Mouse (Mus musculus) stomach, embryonic 14.5 days (tissue): ENCODE measurements around the gene Mid1ip1. TPM values are rescaled to one million over a fixed set of nuclear protein-coding genes. Genes with fewer than 3 reads are reported as not detected.

Experiments
- ATAC-seq: fragments of 200-750 bp; cut with Nextera tagmentation; 2 replicates; pipeline ENCODE4 v1.8.0; 2017; ENCODE audit warnings: low read depth, moderate TSS enrichment; ENCODE audit not compliant: insufficient number of reproducible peaks, insufficient read depth, low FRiP score
- H3K27ac ChIP-seq: fragments of 300-500 bp; sonication (generic); 2 replicates; pipeline ENCODE4 v1.5.1; 2014; ENCODE audit warnings: mild to moderate bottlenecking, low read length, moderate library complexity, mixed read lengths
- H3K27me3 ChIP-seq: fragments of 300-500 bp; sonication (generic); 2 replicates; pipeline ENCODE4 v1.6.1; 2014; ENCODE audit warnings: low read length, control low read depth, mixed read lengths; ENCODE audit not compliant: control insufficient read depth, insufficient read depth
- H3K36me3 ChIP-seq: fragments of 300-500 bp; sonication (generic); 2 replicates; pipeline ENCODE4 v1.6.1; 2014; ENCODE audit warnings: mild to moderate bottlenecking, control low read depth, low read length, moderate library complexity, mixed read lengths; ENCODE audit not compliant: control insufficient read depth, insufficient read depth
- H3K4me1 ChIP-seq: fragments of 300-500 bp; sonication (generic); 2 replicates; pipeline ENCODE4 v1.6.1; 2014; ENCODE audit warnings: low read length, control low read depth, mixed read lengths; ENCODE audit not compliant: control insufficient read depth, insufficient read depth
- H3K4me2 ChIP-seq: fragments of 300-500 bp; sonication (generic); replicated peaks from 2 replicates; pipeline ENCODE4 v1.6.1; 2014; ENCODE audit warnings: low read depth, low read length, control low read depth
- H3K4me3 ChIP-seq: fragments of 300-500 bp; sonication (generic); 2 replicates; pipeline ENCODE4 v1.5.1; 2014; ENCODE audit warnings: low read depth, low read length, control low read depth
- H3K9ac ChIP-seq: fragments of 300-500 bp; sonication (generic); replicated peaks from 2 replicates; pipeline ENCODE4 v1.6.1; 2014; ENCODE audit warnings: low read depth, mild to moderate bottlenecking, control low read depth, low read length, moderate library complexity, mixed read lengths
- H3K9me3 ChIP-seq: fragments of 300-500 bp; sonication (generic); 2 replicates; pipeline ENCODE4 v1.6.1; 2016; ENCODE audit warnings: low read depth, low read length, control low read depth; ENCODE audit not compliant: control insufficient read depth
- WGBS: fragments of 180-500 bp; shearing (Covaris S2); extraction: QIAGEN DNeasy Blood & Tissue Kit; methylation state at CpG from one replicate; pipeline ENCODE4 v1.1.7; 2014; 5-methylcytosine and 5-hydroxymethylcytosine counted together
- polyA plus RNA-seq: library from polyadenylated mRNA; unstranded; fragments of >200 nt; fragmentation: Nextera tagmentation; extraction: Ambion mirVana; gene quantifications from 2 replicates; pipeline ENCODE4 v1.2.1, GENCODE M21; 2014

Mid1ip1 gene
- 62.6 and 67.7 TPM in 2 replicates for polyA plus RNA-seq

DNA sequence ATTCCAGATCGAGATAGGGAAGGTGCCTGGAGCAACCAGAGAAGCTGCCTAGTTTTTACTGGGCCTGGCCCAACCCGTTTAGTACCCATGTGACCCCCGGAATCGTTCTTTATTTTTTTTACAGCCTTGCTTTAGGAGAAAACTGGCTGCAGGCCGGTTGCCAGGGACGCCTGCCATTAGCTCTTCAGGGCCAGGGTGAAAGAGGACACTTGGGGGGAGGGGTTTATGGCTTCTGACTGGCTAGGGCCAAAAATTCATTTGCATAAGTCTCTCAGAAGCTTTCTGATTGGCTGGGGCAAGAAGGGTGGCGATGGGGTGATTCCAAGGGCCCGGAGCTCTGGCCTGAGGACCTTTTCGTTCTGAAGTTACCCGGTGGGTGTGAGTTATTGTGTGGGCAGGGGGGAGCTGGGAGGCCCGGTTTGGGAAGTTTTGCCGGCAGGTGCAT lies at the start of gene Mid1ip1:
Gene Mid1ip1, plus strand, starts transcription at position 318 of the 445 bp plus-strand sequence.
- 24% methylated on average over 12 of the region's 12 CpGs for WGBS
- ATAC-seq = peak; percentile 71

DNA sequence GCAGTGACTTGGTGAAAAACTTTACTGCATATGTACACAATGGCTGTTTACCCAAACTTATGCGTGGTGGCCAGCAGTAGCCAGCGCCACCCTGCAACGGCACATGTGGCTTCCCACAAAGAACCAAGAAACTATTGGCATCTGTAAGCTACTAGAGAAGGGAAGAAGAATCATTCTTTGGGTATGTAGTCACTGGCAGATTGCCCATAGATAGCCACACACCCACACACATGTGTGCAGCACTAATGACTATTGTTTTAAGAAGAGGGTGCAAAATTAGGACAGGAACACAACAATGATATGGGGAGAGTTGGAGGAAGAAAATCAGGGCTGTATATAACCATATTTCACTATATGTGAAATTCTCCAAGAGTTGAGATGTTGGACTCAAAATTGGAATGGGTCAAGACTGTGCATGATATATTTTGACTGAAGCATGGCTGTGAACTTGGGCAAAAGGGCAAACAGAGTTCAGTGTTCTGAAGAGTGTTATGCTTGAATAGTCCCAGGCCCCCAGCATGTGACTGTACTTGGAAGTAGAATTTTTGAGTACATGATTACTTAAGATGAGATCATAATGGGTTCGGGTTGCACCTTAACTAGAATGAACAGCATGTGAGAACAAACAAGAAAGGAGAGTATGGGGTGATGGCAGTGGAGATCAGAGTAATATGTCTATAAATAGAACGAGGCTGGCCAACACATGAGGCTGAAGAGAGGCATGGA lies 20.2 kb upstream of the Mid1ip1 start:
- no peaks in the 10 kb centered on the region for H3K4me1 ChIP-seq
- H3K9ac ChIP-seq = no peak overlapping the region
- H3K4me2 ChIP-seq = no peak overlapping the region
- ATAC-seq = no peak
- H3K4me3 ChIP-seq = no peak overlapping the region
- no peaks in the 10 kb centered on the region for H3K9me3 ChIP-seq
- H3K27me3 ChIP-seq = no peaks in the 10 kb centered on the region
- 81% methylated on average over 5 of the region's 5 CpGs for WGBS
- no peaks in the 10 kb centered on the region for H3K36me3 ChIP-seq
- H3K27ac ChIP-seq = no peak overlapping the region

More for the DNA sequence above, at the start of gene Mid1ip1:
- Histone ChIP-seq H3K4me1 (no peaks in the 10 kb centered on the region), H3K4me3 (no peak within 1 kb of the TSS), H3K9me3 (no peaks in the 10 kb centered on the region), H3K27ac (peak within 1 kb of the TSS; percentile 63), H3K9ac (no peak within 1 kb of the TSS), H3K27me3 (no peaks in the 10 kb centered on the region), H3K4me2 (peak within 1 kb of the TSS; percentile 29), H3K36me3 (no peaks in the 10 kb centered on the region)

DNA sequence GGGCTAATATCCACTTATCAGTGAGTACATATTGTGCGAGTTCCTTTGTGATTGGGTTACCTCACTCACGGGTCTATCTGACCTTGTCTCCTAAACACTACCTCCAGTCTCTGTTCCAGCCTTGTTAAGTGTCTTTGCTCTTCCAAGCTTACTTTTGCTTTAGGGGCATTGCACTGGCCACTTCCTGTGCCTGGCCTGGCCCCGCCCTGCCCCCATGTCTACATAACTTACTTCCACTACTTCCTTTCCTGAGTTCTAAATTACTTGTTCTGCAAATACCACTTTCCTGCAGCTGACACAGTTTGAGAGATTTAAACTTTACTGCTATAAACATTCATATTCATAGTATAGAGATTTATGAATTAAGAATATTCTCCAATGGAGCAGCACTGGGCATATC lies 8.1 kb upstream of the Mid1ip1 start:
- H3K36me3 ChIP-seq = no peaks in the 10 kb centered on the region
- no peak overlapping the region for H3K9ac ChIP-seq
- H3K4me2 ChIP-seq = no peak overlapping the region
- no peak overlapping the region for H3K4me3 ChIP-seq
- H3K27me3 ChIP-seq = no peaks in the 10 kb centered on the region
- no peaks in the 10 kb centered on the region for H3K9me3 ChIP-seq
- no peaks in the 10 kb centered on the region for H3K4me1 ChIP-seq
- WGBS = 87% methylated on average over 3 of the region's 3 CpGs
- no peak for ATAC-seq
- no peak overlapping the region for H3K27ac ChIP-seq

DNA sequence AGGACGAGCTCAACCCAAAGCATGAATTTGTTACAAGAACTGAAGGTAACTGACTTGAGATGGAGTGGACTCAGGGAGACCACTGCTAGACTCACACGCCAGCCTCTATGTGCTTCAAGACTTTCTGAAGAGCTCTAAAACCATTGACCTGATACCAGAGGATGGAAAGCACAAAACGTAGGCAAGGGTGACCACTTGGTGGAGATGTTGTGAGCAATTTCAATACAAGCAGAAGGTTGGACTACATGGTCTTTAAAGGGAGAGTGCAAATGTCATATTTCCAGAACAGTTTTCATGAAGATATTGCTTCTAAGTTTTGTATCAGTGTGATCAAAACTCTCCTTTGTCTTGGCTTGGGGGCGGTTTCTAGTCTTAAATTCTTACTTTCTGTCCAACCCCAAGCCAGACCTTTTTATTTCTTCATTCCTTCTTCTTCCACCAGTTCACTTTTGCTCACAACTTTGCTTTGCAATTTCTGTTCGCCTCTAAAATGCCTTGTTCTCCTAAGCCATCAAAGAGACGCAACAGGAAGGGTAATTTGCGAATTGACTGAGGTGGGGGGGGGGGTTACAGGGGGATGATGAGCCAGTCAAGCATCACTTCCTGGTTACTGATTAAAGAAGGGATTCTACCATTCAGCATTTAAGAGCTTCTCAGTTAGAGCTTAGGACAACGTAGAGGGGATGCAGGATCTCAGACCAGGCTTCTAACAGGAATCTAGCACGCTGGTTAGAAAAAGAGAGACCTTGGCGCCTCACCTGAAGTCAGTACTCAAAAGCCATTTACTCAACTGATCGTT lies 775 bp upstream of the Mid1ip1 start:
- no peak for ATAC-seq
- H3K4me3 ChIP-seq = no peak overlapping the region
- H3K9ac ChIP-seq = no peak overlapping the region
- no peaks in the 10 kb centered on the region for H3K27me3 ChIP-seq
- no peaks in the 10 kb centered on the region for H3K4me1 ChIP-seq
- H3K9me3 ChIP-seq = no peaks in the 10 kb centered on the region
- 38% methylated on average over 11 of the region's 11 CpGs for WGBS
- H3K27ac ChIP-seq = peak overlapping the region; percentile 63
- peak overlapping the region; percentile 28; the same call in 1 of the 2 replicates for H3K4me2 ChIP-seq
- H3K36me3 ChIP-seq = no peaks in the 10 kb centered on the region

DNA sequence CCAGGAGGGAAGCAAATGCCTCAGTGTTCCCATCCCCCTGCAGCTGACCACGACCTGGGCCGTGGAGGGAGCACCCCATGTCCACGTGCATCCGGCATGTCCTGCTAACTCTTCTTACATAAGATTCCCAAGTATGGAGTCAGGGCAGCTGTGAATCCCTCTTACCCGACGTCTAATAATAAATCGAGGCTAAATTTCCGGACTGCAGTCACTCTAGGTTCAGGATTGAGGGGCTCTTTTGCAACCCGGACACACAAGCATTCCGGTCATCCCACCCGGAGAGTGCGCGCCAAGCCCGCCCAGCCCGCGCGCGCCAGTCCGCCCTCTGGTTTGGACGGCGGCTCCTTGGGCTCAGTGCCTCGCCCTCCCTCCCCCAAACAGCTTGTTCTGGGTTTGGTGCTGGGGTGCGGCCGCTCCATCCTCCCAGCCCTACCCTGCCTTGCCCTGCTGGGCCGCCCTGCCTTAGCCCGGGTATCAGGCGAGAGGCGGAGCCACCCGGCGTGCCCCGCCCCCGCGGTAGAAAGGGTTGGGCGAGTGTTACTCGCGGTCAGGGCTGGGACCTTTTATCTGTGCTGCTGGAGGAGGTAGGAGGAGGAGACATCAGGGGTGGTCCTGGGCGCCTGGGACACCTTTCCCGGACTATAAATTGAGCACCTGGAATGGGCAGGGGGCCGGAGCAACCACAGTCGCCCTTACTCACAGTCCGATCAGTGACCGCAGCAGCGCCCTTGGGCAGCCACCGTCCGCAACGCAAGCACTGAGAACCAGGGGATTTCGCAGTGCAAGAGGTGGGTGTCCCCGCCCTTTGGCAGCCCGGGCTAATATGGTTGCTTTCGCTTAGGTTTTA lies 2.3 kb downstream of the Mid1ip1 start:
- H3K36me3 ChIP-seq = no peaks in the 10 kb centered on the region
- H3K4me2 ChIP-seq = peak overlapping the region; percentile 50
- H3K9me3 ChIP-seq = no peaks in the 10 kb centered on the region
- peak; percentile 91 for ATAC-seq
- no peaks in the 10 kb centered on the region for H3K27me3 ChIP-seq
- peak overlapping the region; percentile 47 for H3K4me3 ChIP-seq
- peak overlapping the region; percentile 65 for H3K9ac ChIP-seq
- H3K27ac ChIP-seq = peak overlapping the region; percentile 85
- H3K4me1 ChIP-seq = no peaks in the 10 kb centered on the region
- 25% methylated on average over 50 of the region's 50 CpGs for WGBS

DNA sequence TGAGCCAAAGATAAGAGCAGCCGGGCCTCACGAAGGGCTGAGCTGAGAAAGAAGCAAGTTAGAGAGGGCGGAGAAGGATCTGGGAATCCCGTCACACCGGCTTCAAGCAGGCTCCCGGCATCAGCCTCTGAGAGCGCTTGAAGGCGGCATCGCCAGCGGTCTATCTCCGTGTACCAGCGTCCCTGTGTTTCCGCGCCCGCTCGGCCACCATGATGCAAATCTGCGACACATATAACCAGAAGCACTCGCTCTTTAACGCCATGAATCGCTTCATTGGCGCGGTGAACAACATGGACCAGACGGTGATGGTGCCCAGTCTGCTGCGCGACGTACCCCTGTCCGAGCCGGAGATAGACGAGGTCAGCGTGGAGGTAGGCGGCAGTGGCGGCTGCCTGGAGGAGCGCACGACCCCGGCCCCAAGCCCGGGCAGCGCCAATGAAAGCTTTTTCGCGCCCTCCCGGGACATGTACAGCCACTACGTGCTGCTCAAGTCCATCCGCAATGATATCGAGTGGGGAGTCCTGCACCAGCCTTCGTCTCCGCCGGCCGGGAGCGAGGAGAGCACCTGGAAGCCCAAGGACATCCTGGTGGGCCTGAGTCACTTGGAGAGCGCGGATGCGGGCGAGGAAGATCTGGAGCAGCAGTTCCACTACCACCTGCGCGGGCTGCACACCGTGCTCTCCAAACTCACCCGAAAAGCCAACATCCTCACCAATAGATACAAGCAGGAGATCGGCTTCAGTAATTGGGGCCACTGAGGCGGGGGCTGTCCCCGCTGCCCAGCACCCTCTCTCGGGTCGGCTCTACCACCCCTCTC lies 3.4 kb downstream of the Mid1ip1 start:
- Histone ChIP-seq H3K9ac (peak overlapping the region; percentile 65), H3K4me1 (no peaks in the 10 kb centered on the region), H3K27me3 (no peaks in the 10 kb centered on the region), H3K9me3 (no peaks in the 10 kb centered on the region), H3K4me3 (peak overlapping the region; percentile 47), H3K4me2 (peak overlapping the region; percentile 50), H3K36me3 (no peaks in the 10 kb centered on the region), H3K27ac (peak overlapping the region; percentile 85)
- WGBS = 16% methylated on average over 60 of the region's 61 CpGs
- no peak for ATAC-seq

DNA sequence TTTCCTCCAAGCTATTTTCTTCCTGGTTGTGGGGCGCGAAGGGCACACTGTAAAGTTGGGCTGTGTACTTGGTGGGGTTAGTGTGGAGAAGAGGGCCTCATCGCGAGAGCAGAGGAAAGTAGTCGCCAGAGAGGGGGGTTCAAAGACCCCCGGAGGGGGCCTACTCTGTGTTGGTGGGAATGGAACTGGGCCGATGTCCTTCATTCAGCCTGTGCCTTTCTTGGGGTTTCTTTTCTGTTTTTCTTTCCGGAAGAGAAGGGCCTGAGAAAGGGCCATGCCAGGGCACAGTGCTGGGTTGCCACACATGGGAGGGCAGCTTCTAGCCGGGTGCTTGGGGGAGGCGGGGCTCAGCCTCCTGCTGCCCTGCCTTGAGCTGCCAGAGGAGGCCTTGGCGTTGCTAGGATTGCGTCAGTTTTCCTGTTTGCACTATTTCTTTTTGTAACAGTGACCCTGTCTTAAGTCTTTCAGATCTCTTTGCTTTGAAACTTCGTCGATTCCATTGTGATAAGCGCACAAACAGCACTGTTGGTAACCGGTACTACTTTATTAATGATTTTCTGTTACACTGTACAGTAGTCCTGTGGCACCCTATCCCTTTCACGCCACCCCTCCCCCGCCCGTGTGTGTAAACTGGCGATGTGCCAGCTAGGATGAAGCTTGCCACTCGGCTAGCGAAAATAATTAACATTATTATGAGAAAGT lies 4.2 kb downstream of the Mid1ip1 start:
- peak overlapping the region; percentile 47 for H3K4me3 ChIP-seq
- H3K4me2 ChIP-seq = peak overlapping the region; percentile 50
- H3K4me1 ChIP-seq = no peaks in the 10 kb centered on the region
- peak overlapping the region; percentile 65 for H3K9ac ChIP-seq
- no peaks in the 10 kb centered on the region for H3K9me3 ChIP-seq
- no peaks in the 10 kb centered on the region for H3K27me3 ChIP-seq
- H3K27ac ChIP-seq = peak overlapping the region; percentile 85
- H3K36me3 ChIP-seq = no peaks in the 10 kb centered on the region
- peak; percentile 54; the same call in 1 of the 2 replicates for ATAC-seq
- WGBS = 21% methylated on average over 22 of the region's 22 CpGs
